Mouse (Mus musculus) adrenal gland, adult 10 weeks (tissue): ENCODE measurements around the gene Plcxd2. TPM values are rescaled to one million over a fixed set of nuclear protein-coding genes. Genes with fewer than 3 reads are reported as not detected.

Source experiments
- polyA plus RNA-seq: library from polyadenylated mRNA; stranded (reverse); fragments of 350-450 nt; fragmentation: Illumina TruSeq; extraction: RNeasy Lipid Tissue Mini Kit (QIAGEN cat#74804); gene quantifications from one replicate; pipeline ENCODE4 v1.2.3, GENCODE M21; 2014; ENCODE audit warnings: low read depth, low replicate concordance

Gene Plcxd2
- 1.2 TPM for polyA plus RNA-seq

DNA sequence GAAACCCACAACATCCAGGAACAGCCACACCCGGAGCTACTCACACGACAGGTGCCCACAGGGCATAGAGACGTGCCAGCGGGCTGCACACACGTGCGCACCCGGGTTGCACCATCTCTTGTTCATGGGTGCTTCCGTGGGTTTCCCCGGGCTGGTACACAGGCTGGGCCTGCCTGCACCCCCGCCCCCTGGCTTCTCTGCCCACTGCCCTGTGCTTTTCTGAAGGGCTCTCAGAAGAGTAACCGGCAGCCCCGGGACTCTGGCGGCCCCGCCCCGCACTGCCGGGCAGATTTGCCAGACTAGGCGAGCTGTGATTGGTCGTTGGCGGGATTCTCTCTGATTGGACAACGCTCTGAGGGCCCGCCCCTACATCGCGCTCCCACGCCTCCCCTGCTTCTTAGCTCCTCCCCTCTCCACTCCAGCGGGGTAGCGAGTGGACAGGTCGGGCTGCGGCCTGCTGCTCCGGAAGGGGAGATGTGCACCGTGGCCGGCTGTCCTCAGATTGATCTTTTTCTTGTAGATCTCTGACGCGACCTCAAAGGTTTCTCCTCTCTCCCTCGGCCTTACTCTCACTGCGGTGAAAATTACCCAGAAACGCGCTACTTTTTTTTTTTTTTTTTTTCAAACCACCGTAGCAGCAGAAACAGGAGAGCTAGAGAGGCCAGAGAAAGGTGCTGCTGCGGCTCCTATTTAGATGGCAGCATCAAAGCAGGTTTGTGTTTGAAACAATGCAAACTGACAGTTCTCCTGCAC, at the start of gene Plcxd2:
Gene Plcxd2, minus strand, starts transcription at position 66 of the 753 bp plus-strand sequence.

GRCm38 (mm10) chr16:45953394-45953793, 56.6 kb downstream of the Plcxd2 start, which contains the start of gene Phldb2:
Gene Phldb2 (minus strand): TSS chr16:45953598.

Other genes starting within 250 kb of the Plcxd2 start
- 103 TPM for gene Phldb2, start 56.6 kb downstream of the Plcxd2 start, polyA plus RNA-seq
- gene Cd96, start 110.0 kb upstream of the Plcxd2 start, polyA plus RNA-seq: 0.23 TPM
- 3.2 TPM for gene Gm4737, start 144.9 kb upstream of the Plcxd2 start, polyA plus RNA-seq